Mouse (Mus musculus) gastrocnemius, postnatal 36 days (tissue): ENCODE measurements around the gene Cd4. TPM values are rescaled to one million over a fixed set of nuclear protein-coding genes. Genes with fewer than 3 reads are reported as not detected.

Experiments used
- DNase-seq, 2 experiments: peaks; one replicate each; pipeline ENCODE4 v3.0.0; 2022
- intact Hi-C: fragments of 180-260 bp; cut with DNase I; formaldehyde crosslinking; loops from one replicate; pipeline ENCODE4 v1.15.1; 2025
- total RNA-seq, 2 experiments: library from RNA; stranded (reverse); gene quantifications; 2 replicates each; pipeline ENCODE4 v1.2.3; 2021

Cd4 gene
- total RNA-seq, 2 experiments from 2014 or later, result 2.8 TPM; not detected in 1

DNA sequence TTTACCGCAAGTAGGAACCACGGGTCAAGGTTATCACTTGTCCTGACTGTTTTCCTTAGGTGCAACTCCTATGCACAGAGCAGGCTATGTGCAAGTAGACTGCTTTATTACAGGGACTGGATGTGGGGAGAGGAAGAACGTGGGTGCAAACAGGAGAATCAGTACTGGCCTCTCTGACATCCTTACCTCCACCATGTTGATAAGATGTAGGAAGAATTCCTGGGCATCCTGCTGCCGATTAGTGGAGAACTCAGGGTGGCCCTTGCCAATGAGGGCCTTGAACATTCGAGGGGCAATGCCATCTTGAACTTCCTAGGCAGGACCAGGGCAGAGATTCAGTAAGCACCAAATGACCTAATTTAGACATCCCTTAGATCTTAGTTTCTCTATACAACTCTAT lies 67.1 kb downstream of the Cd4 start:
- intact Hi-C loops, result no loop called here
- no peak for DNase-seq

DNA sequence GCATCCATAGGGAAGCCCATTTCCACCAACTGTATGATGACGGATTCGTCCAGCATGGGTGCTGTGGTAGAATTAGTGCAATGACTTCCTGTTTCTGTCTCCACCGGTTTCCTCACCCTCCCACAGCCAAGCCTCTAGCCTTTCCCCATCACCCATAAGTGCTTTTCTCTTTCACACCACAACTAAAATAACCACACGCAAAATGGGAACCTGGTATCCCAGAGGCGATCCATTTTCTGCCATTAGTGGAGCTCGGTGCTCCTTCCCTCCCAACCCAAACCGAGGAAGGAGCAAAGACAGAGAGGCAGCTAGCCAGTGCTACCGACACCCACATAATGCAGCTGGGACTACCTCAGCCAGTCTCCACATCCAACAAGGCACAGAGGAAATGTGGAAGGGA lies 70.0 kb downstream of the Cd4 start:
- intact Hi-C loops, result no loop called here
- DNase-seq, result no peak

DNA sequence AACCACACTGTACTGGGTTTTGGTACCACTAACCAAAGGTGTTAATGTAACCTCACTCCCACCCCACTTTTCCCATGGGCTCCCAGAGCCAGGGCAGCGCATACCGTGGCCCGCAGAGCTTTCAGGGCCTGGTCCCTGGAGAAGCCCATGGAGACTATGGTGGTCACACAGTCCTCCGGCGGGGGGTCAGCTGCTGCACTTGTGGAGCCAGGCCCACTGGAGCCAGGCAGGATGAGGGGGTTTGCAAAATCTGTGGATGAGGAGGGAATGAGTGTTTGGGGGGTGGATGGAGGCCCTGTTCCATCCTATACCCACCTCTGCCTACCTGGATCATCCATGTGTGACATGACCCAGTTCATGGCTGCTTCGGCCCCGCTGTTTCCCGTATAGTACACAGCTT lies 70.5 kb downstream of the Cd4 start:
- intact Hi-C loops, result no loop called here
- DNase-seq, result no peak

DNA sequence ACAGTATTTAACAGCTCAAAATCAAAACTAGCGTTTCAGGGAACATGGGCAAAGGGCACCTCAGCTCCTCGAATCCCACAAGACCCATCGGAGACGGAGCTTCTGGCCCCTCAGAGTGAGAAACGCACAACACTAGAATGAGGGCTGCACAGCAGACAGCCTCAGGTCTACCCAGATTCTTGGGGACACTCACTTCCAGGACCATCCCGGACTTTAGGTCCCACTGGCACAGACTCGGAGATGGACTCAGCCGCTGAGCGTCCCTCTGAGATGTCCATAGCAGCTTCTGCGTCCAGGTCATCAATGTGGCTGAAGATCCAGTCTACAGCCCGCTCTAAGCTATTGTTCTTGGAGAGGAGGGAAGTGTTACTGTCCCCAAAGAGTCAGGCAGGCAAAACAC lies 70.9 kb downstream of the Cd4 start:
- intact Hi-C loops, result no loop called here
- no peak for DNase-seq

DNA sequence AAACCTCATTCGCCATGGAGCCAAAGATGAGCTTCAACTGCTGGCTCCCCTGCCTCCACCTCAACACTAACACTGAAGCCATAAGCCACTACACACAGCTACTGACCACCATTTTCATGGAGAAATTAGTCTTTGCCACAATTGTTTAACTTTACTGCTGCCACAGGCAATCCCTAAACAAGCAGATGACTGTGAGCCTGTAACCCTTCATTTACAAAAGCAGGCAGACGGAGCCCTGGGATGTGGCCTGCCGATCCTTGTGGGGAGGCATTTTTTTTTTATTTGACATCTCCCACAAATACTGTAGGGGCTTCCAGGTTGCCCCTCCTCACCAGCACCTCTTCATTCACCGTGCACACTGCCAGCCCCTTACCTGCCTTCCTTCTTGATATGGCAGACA lies 71.4 kb downstream of the Cd4 start:
- DNase-seq, result no peak
- intact Hi-C loops, result no loop called here

DNA sequence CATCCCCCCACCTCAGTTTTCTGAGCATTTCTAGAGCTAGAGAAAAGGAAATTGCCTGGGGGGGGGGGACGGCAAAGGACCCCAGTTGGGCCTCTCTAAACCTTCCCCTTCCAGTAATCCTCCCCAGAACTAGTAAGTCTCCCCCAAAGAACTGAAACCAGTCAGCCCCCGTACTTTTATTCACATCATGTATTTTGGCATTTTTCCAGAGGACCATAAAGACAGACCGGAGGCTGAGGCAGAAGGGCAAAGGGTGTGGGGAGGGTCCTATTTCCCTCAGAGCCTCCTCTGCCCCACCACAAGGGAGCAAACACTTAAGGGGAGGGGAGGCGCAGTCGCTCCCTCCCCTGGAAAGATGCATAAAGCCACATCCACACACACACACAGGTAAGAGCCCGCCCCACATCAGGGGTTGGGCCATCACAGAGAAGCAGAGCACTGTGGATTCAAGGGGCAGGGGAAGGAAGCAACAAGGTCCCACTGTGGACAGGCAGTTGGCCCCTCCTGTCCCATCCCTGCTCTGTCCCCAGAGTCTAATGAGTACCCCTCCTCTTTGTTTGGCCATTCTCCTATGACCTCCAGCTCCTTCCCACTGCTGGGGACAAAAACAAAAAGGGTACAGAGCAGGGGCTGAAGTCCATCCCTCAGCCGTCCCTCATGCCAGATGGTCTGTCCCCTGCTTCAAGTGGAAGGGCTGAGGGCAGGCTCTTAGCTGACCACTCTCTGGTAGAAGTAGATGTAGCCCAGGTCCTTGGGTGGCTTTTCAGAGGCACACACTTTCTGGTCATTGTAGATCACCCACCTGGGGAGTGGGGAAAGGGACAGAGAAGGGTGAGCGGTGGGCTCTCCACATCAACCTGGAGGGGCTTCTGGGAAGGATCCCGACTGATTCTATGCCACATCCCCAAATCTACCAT lies 72.9 kb downstream of the Cd4 start:
- intact Hi-C loops, result no loop called here
- DNase-seq, result peak in 1 of 2 experiments; percentile 9

Other genes starting within 250 kb of the Cd4 start
- gene Lpcat3, start 225.2 kb downstream of the Cd4 start, total RNA-seq, result 10 to 100 TPM; 16.3 to 18.3 TPM
- gene Emg1, start 176.0 kb downstream of the Cd4 start, total RNA-seq, result 10 to 100 TPM; 51.9 to 53.8 TPM
- gene Phb2, start 175.9 kb downstream of the Cd4 start, total RNA-seq, result 100 to 1,000 TPM; 140 to 161 TPM
- 1 to 10 TPM in 1 of 2 experiments, under 1 TPM in 1; 0.64 to 2.5 TPM for gene Ptpn6, start 149.5 kb downstream of the Cd4 start, total RNA-seq
- 100 to 1,000 TPM; 150 to 160 TPM for gene Grcc10, start 146.8 kb downstream of the Cd4 start, total RNA-seq
- under 1 TPM in 1 of 2 experiments, not detected in 1; 0.08 TPM for gene Gm45234, start 132.2 kb downstream of the Cd4 start, total RNA-seq
- 10 to 100 TPM; 38.3 to 40.7 TPM for gene Atn1, start 131.7 kb downstream of the Cd4 start, total RNA-seq
- gene Eno2, start 118.5 kb downstream of the Cd4 start, total RNA-seq, result 1 to 10 TPM; 1.4 to 1.8 TPM
- under 1 TPM in 1 of 2 experiments, not detected in 1; 0.18 TPM for gene Lrrc23, start 108.5 kb downstream of the Cd4 start, total RNA-seq
- 1 to 10 TPM; 2.3 to 2.5 TPM for gene Spsb2, start 79.6 kb downstream of the Cd4 start, total RNA-seq
- gene Tpi1, start 73.9 kb downstream of the Cd4 start, total RNA-seq, result 1,000 to 10,000 TPM; 2,608 to 3,105 TPM
- gene Usp5, start 58.7 kb downstream of the Cd4 start, total RNA-seq, result 10 to 100 TPM; 41.7 to 43.2 TPM
- 1 to 10 TPM; 1.5 to 1.8 TPM for gene Cdca3, start 58.7 kb downstream of the Cd4 start, total RNA-seq
- 1 to 10 TPM; 1.2 to 1.6 TPM for gene Gnb3, start 47.9 kb downstream of the Cd4 start, total RNA-seq
- gene P3h3, start 30.5 kb downstream of the Cd4 start, total RNA-seq, result 1 to 10 TPM; 7.5 to 7.9 TPM
- gene Gpr162, start 24.2 kb downstream of the Cd4 start, total RNA-seq, result under 1 TPM; 0.12 to 0.23 TPM
- under 1 TPM in 1 of 2 experiments, not detected in 1; 0.25 TPM for gene Lag3, start 23.5 kb upstream of the Cd4 start, total RNA-seq
- gene Ptms, start 31.9 kb upstream of the Cd4 start, total RNA-seq, result 100 to 1,000 TPM; 101 to 129 TPM
- 100 to 1,000 TPM; 201 to 209 TPM for gene Mlf2, start 43.2 kb upstream of the Cd4 start, total RNA-seq
- gene Cops7a, start 77.3 kb upstream of the Cd4 start, total RNA-seq, result 100 to 1,000 TPM in 1 of 2 experiments, 10 to 100 TPM in 1; 98.3 to 107 TPM
- 1 to 10 TPM in 1 of 2 experiments, under 1 TPM in 1; 0.10 to 1.3 TPM for gene Pianp, start 108.5 kb upstream of the Cd4 start, total RNA-seq
- 10 to 100 TPM; 20.3 to 22.8 TPM for gene Zfp384, start 120.9 kb upstream of the Cd4 start, total RNA-seq
- gene Ing4, start 151.5 kb upstream of the Cd4 start, total RNA-seq, result 10 to 100 TPM; 26.4 to 31.1 TPM
- 1 to 10 TPM; 2.5 to 2.7 TPM for gene Acrbp, start 161.5 kb upstream of the Cd4 start, total RNA-seq
- gene Lpar5, start 179.7 kb upstream of the Cd4 start, total RNA-seq, result not detected
- 10 to 100 TPM; 67.6 to 72.2 TPM for gene Chd4, start 207.8 kb upstream of the Cd4 start, total RNA-seq
- gene Nop2, start 243.7 kb upstream of the Cd4 start, total RNA-seq, result 10 to 100 TPM; 14.6 to 19.0 TPM